Mouse (Mus musculus) inflammation-experienced regulatory T-cells (primary cell): ENCODE measurements around the gene Lin7b. TPM values are rescaled to one million over a fixed set of nuclear protein-coding genes. Genes with fewer than 3 reads are reported as not detected.

ENCODE experiments used
- polyA plus RNA-seq, 2 experiments: library from polyadenylated mRNA; unstranded; fragments of 100-300 nt; shearing (Covaris generic); gene quantifications; one replicate each; pipeline ENCODE4 v1.2.1; 2017

Gene Lin7b
- under 1 TPM in 1 of 2 experiments, not detected in 1; 0.90 TPM for polyA plus RNA-seq

GRCm38 (mm10) chr7:45370475-45371311 is at the start of gene Lin7b:
Gene Lin7b, minus strand, starts transcription at chr7:45370583.

GRCm38 (mm10) chr7:45413113-45413863 is 42.9 kb upstream of the Lin7b start, which contains the start of gene Ntf5:
Gene Ntf5, plus strand, starts transcription at chr7:45413695.

GRCm38 (mm10) chr7:45405091-45406075 is 35.0 kb upstream of the Lin7b start, which contains the start of gene Kcna7:
Gene Kcna7, plus strand, starts transcription at chr7:45405653.

GRCm38 (mm10) chr7:45395578-45396336 is 25.4 kb upstream of the Lin7b start, which contains the start of gene Snrnp70:
Gene Snrnp70, minus strand, starts transcription at chr7:45395742.

GRCm38 (mm10) chr7:45366652-45367019 is 3.7 kb downstream of the Lin7b start, which contains the start of gene Ppfia3:
Gene Ppfia3, minus strand, starts transcription at chr7:45367019.

GRCm38 (mm10) chr7:45335056-45335455 is 35.3 kb downstream of the Lin7b start, which contains the start of gene Hrc:
Gene Hrc, plus strand, starts transcription at chr7:45335290.

GRCm38 (mm10) chr7:45333431-45333982 is 36.9 kb downstream of the Lin7b start, which contains the start of gene Trpm4:
Gene Trpm4, minus strand, starts transcription at chr7:45333780.

Other genes starting within 250 kb of the Lin7b start
- gene Rps11, start 246.1 kb downstream of the Lin7b start, polyA plus RNA-seq, result 1,000 to 10,000 TPM; 2,095 to 2,158 TPM
- gene Rpl13a, start 241.8 kb downstream of the Lin7b start, polyA plus RNA-seq, result 1,000 to 10,000 TPM; 2,041 to 2,586 TPM
- gene Gm45713, start 234.4 kb downstream of the Lin7b start, polyA plus RNA-seq, result not detected
- 100 to 1,000 TPM; 207 to 313 TPM for gene Flt3l, start 234.2 kb downstream of the Lin7b start, polyA plus RNA-seq
- 10 to 100 TPM; 53.5 to 57.9 TPM for gene Pih1d1, start 216.3 kb downstream of the Lin7b start, polyA plus RNA-seq
- 10 to 100 TPM; 50.3 to 78.2 TPM for gene Aldh16a1, start 216.0 kb downstream of the Lin7b start, polyA plus RNA-seq
- gene Slc17a7, start 206.6 kb downstream of the Lin7b start, polyA plus RNA-seq, result under 1 TPM in 1 of 2 experiments, not detected in 1; 0.16 TPM
- gene Gfy, start 191.0 kb downstream of the Lin7b start, polyA plus RNA-seq, result not detected
- gene Pth2, start 189.6 kb downstream of the Lin7b start, polyA plus RNA-seq, result not detected
- gene Ccdc155, start 165.7 kb downstream of the Lin7b start, polyA plus RNA-seq, result under 1 TPM; 0.24 to 0.70 TPM
- 10 to 100 TPM; 23.4 to 31.7 TPM for gene Dkkl1, start 158.4 kb downstream of the Lin7b start, polyA plus RNA-seq
- 1 to 10 TPM; 3.8 to 5.8 TPM for gene Tead2, start 154.8 kb downstream of the Lin7b start, polyA plus RNA-seq
- gene Cd37, start 131.5 kb downstream of the Lin7b start, polyA plus RNA-seq, result 100 to 1,000 TPM; 565 to 611 TPM
- under 1 TPM in 1 of 2 experiments, not detected in 1; 0.40 TPM for gene Slc6a16, start 129.5 kb downstream of the Lin7b start, polyA plus RNA-seq
- gene Slc6a21, start 93.1 kb downstream of the Lin7b start, polyA plus RNA-seq, result under 1 TPM; 0.18 to 0.38 TPM
- 10 to 100 TPM in 1 of 2 experiments, 1 to 10 TPM in 1; 9.5 to 13.8 TPM for gene Trpm4, start 36.8 kb downstream of the Lin7b start, polyA plus RNA-seq
- gene Hrc, start 35.3 kb downstream of the Lin7b start, polyA plus RNA-seq, result not detected
- under 1 TPM; 0.36 to 0.60 TPM for gene Ppfia3, start 3.6 kb downstream of the Lin7b start, polyA plus RNA-seq
- 100 to 1,000 TPM; 192 to 196 TPM for gene Snrnp70, start 25.2 kb upstream of the Lin7b start, polyA plus RNA-seq
- under 1 TPM in 1 of 2 experiments, not detected in 1; 0.17 TPM for gene Kcna7, start 35.1 kb upstream of the Lin7b start, polyA plus RNA-seq
- gene Ntf5, start 43.1 kb upstream of the Lin7b start, polyA plus RNA-seq, result under 1 TPM; 0.71 to 0.96 TPM
- gene Lhb, start 50.2 kb upstream of the Lin7b start, polyA plus RNA-seq, result not detected
- gene Gys1, start 64.3 kb upstream of the Lin7b start, polyA plus RNA-seq, result 10 to 100 TPM; 14.1 to 14.9 TPM
- 10 to 100 TPM; 62.1 to 62.7 TPM for gene Ruvbl2, start 67.5 kb upstream of the Lin7b start, polyA plus RNA-seq
- gene Ftl1, start 89.3 kb upstream of the Lin7b start, polyA plus RNA-seq, result 1,000 to 10,000 TPM; 1,804 to 2,248 TPM
- gene Bax, start 96.3 kb upstream of the Lin7b start, polyA plus RNA-seq, result 100 to 1,000 TPM; 267 to 295 TPM
- gene Tulp2, start 111.3 kb upstream of the Lin7b start, polyA plus RNA-seq, result 1 to 10 TPM; 2.5 to 5.9 TPM
- not detected for gene Gm45808, start 116.2 kb upstream of the Lin7b start, polyA plus RNA-seq
- under 1 TPM; 0.60 to 0.68 TPM for gene Dhdh, start 118.2 kb upstream of the Lin7b start, polyA plus RNA-seq
- gene Nucb1, start 139.8 kb upstream of the Lin7b start, polyA plus RNA-seq, result 100 to 1,000 TPM; 266 to 278 TPM
- 100 to 1,000 TPM in 1 of 2 experiments, 10 to 100 TPM in 1; 90.4 to 153 TPM for gene Ppp1r15a, start 155.7 kb upstream of the Lin7b start, polyA plus RNA-seq
- gene Plekha4, start 155.7 kb upstream of the Lin7b start, polyA plus RNA-seq, result 1 to 10 TPM; 1.5 to 3.4 TPM
- gene Hsd17b14, start 184.3 kb upstream of the Lin7b start, polyA plus RNA-seq, result 1 to 10 TPM; 1.4 to 1.9 TPM
- 10 to 100 TPM; 59.6 to 75.4 TPM for gene Bcat2, start 199.6 kb upstream of the Lin7b start, polyA plus RNA-seq
- under 1 TPM in 1 of 2 experiments, not detected in 1; 0.50 TPM for gene Fgf21, start 244.9 kb upstream of the Lin7b start, polyA plus RNA-seq
- gene Fut1, start 246.7 kb upstream of the Lin7b start, polyA plus RNA-seq, result 1 to 10 TPM in 1 of 2 experiments, under 1 TPM in 1; 0.25 to 1.6 TPM